Mouse (Mus musculus) cerebellum, adult 9-10 months (tissue): ENCODE measurements around the gene Phb2.

Experiments
- DNase-seq: peaks from one replicate; pipeline ENCODE4 v3.0.0; 2022

Gene Phb2

DNA sequence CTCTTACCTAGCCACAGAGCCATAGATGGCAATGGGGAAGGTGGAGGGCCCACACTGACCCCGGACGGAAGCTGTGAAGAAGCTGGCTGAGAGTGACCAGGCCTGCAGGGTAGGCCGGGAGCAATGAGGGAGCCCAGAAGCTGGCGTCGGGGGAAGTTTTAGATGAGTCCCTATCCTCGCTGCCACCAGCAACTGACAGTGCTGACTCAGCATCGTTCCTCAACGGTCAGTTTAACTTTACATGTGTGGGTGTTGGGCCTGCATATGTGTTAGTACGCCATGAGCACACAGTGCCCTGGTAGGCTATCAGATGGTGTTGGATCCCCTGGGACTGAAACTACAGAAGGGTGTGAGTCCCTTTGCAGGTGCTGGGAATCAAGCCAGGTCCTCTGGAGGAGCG lies 12.3 kb downstream of the Phb2 start:
- no peak for DNase-seq

DNA sequence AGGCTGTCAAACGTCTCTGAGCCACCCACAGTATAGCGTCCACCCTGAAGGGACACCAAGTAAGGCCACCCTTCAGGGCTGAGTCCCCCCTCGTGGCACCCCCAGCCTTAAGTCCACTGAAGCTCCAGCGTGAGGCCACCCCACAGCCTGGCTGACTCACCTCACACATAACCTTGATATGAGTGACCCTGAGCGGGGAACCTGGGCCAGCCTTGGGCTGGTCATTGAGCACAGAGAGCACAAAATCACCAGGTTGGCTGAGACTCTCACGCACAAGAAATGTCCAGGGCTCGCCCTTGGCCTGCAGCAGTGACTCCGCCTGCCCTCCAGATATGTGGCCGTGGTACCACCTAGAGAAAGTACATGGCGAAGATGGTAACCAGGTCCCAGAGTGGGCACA lies 16.5 kb downstream of the Phb2 start:
- no peak for DNase-seq

DNA sequence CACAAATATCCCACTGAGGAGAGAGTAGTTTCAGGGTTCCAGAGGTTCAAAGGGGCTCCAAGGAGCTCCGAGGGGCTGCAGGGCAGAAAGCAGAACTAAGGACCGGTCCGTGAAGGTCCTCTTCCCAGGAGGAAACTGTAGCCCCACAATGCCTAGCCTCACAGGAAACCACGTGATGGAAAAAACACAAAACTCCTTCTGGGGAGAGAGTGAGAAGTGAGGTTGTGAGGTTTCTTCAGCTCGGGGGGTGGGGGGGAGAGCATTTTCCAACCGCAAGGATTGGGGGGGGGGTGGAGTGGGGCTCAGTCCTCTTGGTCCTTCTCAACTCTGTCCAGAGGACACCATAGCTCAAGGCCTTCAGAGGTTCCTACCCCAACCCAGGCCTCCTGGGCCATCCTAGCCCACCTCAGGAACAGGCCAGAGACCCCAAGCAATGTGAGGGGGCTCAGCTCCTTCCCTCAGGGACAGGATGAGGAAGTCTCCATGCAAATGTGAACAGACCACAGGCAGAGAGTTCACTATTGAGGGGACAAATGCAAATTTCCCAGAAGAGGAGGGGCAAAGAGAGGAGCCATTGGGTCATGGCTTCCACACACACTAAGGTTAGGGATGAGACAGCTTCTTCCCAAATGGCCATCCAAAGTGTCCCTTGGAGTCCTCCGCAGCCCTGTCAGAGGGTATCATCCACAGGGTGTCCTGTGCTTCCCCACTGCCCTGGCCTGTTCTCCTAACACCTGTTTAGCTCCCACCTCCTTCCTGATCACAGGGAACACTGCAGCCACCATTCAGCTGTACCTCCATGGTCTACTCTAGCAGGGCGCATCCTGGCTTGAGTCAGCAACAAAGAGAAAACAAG lies 17.9 kb downstream of the Phb2 start:
- no peak for DNase-seq

DNA sequence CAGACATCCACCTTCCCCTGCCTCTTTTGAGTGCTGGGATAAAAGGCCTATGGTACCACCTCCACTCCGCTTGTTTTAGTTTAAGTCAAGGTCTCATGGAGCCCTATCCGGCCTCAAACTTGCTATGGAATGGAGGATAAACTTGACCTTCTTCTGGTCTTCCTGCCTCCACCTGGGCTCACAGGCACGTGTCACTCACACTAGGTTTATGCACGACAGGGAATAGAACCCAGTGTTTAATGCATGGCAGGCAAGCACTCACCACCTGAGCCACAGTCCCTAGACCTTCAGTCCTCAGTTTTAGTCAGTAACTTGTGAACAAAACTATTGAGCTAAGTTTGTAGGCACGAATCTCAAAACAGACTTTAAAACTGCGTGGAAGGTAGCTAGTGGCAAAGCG lies 18.9 kb downstream of the Phb2 start:
- no peak for DNase-seq

DNA sequence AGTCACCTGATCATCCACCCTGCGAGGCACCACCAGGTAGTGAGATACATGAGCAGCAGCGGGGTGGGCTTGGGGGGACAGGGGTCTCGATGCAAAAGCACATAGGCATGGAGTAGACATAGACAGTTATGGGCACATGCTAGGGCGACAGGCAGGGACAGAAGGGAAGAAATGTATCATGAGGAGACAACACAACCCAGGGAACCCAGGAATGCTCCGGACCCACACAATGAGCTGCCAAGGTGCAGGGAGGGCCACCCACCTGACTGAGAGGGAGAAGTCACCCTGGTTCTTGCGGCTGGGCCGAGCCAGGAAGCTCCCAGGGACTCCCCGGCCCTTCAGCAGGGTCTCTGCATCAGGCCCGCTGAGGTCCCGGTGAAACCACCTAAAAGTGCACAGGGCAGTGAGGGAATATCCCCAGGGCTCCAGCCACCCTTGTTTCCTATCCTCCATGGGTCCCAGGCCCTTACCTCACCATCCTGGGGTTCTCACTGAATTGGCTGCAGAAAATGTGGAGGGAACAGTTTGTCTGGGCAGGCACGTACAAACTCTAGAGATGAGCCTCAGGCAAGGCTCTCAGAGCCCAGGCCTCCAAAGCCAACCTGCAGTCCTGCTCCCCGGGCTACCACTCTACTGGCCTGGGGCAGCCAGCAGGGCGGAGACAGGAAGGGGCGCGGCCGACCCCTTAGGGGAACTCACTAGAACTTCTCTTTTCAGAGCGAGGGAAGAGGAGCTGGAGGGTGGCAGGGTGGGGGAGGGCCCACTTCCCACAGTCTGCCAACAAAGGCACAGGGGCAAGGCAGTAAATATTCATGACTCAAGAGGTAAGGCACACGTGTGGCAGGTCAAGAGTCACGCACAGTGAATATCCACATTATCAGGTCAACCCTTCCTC lies 20.6 kb downstream of the Phb2 start:
- DNase-seq = no peak

DNA sequence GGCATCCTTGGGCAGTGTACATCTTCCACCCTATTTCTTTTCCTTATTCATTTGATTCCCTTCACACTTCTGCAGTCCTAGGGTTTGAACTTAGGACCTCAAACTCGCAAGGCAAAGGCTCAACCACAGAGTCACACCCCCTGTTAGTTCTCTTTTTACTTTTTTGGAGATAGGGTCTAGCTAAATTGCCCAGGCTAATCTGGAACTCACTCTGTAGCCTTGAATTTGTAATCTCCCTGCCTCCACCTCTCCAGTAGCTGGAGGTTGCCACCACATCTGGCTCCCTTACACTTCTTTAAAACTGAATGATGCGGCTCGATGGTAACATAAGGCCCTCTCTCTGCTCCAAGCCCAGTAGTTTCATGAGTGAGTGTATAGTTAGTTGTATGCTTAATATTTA lies 22.3 kb downstream of the Phb2 start:
- no peak for DNase-seq

DNA sequence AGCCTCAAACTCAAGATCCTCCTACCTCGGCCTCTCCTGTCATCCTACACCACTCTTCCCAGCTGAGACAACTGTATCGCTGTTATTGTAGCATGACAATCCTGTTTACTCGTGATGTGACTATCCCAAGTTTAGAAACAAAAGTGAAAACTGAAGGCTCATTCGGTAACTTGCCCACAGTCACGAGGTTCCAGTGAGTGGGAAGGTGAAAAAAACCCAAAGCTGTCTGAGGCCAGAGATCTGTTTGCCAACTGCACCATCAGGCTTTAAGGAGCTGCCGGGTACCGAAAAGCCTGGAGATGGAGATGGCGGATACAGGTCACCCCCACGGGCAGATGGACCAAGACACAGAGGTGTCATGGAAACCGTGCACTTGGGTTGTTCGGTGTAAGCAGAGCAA lies 24.9 kb downstream of the Phb2 start:
- DNase-seq = no peak

DNA sequence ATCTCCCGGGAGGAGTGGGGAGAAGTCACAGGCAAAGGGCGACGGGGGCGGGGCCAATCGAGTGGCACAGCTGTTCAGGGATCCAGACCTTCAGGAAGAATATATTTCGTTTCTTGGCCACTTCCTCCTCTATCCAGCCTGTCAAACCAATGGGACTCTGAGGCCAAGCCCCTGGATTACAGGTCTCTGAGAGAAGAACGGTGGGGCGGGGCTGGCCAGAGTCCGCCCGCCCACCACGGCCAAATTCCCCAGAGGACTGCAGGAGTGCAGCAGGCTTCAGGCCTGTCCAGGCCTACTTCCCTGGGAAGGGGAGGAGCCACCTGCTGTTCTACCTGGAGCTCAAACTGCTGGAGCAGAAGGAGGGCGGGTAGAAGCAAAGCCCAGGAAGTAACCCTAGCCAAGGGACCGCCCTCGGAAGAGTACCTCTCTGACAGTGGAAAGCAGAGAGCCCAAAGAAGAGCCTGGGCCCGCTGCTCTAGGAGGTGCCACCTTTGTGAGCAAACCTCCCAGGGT lies 26.4 kb downstream of the Phb2 start, which contains the start of gene Ptpn6:
TSS of gene Ptpn6 (minus strand) at position 204 of the 513 bp plus-strand sequence.
- DNase-seq = peak; percentile 55

DNA sequence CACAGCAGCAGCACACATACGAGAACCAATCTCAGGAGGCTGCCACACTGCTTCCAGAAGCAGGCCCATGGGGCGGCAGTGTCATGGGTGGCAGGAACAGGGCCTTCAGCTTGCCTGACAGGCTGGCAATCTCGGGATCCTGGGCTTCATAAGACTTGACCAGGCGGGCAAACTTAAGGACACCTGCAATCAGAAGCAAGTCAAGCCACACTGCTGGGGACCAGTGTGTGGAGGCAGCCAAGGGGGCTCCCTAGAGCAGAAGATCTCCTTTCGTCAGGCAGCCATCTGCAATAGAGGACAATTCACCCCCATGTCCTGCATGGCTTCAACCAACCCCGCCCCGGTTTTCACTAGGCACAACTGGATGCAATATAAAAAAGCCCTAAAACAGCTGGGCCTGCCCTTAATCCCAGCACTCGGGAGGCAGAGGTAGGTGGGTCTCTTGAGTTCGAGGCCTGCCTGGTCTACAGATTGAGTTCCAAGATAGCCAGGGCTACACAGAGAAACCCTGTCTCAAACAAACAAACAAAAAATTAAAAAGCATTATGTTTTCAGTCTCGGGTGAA lies 27.2 kb downstream of the Phb2 start:
- DNase-seq = peak; percentile 47

DNA sequence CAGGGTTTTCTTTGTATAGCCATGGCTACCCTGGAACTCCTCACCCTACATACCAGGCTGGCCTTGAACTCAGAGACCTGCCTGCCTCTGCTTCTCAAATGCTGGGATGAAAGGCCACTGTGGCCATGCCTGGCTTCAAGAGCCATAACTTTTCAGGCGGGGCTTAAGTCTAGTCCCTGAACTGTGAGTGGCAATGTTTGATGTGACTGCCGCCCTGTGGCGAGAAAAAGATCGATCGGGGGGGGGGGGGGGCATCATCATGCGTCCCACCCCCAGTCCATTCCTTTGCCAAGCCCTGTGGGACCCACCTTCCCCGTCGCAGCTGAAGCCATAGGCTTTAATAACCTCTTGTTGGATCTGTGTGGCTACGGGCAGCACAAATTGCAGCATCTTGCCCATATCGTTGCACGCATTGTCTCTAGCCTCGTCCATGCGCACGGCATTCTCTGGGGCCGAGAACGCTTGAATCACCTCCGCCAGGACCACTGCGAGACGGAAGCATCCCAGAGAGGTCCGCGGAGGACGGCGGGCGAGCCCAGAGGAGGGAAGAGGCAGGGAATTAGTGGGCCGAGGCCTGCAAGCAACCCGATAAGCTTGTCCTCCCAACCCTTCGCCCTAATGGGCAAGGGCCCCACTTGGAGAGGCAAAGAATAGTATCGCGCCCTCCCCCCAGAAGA lies 28.2 kb downstream of the Phb2 start:
- peak; percentile 74 for DNase-seq

DNA sequence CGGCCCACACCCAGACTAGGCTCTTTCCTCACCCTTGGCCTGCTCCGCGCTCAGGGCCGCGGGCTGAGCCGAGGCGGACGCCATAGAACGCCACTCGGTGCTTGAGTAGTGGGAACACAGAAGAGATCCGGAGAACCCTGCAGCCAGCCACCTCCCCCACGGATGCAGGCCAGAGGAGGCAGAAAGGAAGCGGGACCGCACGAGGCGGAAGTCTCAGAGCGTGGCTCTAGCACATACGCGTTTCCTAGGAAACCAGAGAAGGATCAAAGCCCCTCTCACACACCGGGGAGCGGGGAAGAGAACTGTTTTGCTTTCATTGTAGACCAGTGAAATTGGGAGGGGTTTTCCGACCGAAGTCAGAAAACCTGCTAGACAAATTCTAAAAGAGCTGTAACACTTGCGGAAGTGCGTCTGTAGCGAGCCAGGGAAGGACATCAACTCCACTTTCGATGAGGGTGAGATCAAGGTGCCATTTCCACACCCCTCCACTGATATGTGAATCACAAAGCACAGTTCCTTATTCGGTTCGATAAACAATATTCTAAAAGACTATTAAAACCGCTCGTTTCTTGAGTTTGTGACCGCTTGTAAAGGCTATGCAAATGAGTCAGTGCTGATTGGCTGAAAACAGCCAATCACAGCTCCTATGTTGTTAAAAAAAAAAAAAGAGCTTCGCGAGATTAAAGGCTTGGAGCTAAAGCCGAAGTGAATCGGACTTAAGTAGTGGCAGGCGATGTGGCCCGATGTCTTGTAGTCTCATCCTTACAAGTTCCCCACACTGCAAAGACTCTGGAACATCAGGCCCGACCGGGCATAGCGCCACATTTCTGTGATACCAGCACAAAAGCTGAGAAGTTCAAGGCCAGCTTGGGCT lies 29.0 kb downstream of the Phb2 start, which contains the start of gene Grcc10:
TSS of gene Grcc10 (minus strand) at position 487 of the 874 bp plus-strand sequence.
- DNase-seq = peak; percentile 90

DNA sequence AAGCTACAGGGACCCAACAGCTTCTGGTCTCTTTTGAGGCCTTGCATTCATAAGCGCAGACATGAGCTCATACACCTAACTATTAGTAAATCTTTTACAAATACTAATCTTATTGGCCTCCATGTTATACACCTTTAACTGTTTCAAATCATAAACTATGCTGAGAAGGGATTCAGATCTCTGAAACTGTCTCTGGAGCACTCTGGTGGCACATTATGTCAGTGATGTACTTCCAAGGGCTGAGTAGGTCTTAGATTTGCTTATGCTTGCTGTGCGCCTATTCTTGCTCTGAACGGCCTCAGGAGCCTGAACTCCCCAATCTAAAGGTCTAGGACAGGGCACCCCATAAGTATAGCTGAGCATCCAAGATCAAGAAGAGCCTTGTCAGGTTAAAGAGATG lies 29.7 kb downstream of the Phb2 start:
- DNase-seq = no peak

DNA sequence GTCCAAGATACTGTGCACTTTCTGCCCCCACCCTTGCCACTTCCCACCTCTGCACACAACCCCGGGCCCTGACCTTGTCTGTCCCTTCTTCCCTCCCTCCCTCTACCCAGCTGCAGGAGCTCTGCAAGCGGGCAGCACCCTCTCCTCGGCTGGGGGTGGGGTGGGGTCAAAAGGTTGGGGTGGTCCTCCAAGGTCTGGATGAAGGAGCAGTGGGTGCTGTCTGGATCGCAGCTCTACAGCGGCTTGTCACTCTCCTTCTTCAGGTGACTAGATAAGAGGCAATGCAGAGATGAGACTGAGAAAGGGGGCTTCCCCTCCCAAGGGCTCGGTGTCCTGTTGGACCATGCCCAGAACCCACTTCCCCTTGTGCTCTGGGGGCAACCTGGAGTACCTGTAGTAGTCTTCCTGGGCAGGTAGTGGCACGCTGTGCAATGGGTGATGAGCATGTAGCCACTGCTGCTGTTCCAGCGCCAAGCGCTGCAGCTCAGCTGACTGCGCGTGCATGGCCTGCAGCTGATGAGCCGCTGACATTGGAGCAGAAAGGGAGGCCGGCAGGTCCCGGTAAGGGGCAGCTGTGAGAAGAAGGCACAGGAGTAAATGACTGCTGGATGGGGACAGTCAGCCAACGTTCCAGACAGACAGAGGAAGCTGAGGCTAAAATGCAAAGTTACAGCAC lies 30.8 kb downstream of the Phb2 start:
- DNase-seq = peak; percentile 67

DNA sequence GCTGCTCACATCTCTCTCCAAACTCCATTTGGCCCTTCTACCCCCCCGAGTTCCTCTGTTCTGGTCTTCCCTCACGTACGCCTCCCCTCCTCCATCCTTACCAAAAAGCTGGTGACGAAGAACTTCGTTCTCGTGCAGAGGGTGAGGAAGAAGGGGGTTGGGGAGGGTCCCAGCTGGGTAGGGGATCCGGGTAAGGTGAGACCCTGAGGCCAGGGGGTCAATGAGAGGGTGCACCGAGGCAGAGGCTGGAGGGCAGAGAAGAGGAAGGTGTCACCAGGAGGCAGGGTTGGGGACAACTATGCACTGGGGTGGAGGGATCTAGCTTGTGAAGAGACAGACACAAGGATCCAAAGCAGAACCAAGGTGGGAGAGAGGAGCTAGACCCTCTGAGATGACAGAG lies 31.5 kb downstream of the Phb2 start:
- DNase-seq = no peak

DNA sequence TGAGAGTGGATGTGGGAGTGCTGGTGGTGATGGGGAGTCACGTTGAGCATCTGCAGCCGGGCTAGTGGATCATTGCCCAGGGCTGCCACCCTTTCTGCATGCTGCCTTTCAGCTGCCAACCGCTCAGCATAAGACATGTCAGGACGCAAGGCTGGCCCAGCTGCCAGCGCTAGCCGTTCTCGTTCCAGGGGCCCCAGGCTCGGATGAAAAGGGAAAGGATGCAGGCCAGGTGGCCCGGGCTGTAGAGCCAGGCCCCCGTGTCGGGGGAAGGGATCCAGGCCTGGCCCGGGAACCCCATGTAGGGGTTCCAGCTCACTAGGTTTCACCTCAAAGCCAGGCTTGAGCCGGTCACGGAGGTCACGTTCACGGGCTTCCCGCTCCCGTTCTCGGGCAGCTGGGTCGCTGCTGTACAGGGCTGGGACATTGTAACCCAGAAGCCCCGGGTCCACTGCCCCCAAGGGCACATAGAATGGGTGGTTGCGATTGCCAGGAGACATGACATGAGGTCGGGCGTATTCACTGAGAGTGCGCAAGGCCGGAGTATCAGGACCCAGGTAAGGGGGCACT lies 32.7 kb downstream of the Phb2 start:
- peak; percentile 82 for DNase-seq

DNA sequence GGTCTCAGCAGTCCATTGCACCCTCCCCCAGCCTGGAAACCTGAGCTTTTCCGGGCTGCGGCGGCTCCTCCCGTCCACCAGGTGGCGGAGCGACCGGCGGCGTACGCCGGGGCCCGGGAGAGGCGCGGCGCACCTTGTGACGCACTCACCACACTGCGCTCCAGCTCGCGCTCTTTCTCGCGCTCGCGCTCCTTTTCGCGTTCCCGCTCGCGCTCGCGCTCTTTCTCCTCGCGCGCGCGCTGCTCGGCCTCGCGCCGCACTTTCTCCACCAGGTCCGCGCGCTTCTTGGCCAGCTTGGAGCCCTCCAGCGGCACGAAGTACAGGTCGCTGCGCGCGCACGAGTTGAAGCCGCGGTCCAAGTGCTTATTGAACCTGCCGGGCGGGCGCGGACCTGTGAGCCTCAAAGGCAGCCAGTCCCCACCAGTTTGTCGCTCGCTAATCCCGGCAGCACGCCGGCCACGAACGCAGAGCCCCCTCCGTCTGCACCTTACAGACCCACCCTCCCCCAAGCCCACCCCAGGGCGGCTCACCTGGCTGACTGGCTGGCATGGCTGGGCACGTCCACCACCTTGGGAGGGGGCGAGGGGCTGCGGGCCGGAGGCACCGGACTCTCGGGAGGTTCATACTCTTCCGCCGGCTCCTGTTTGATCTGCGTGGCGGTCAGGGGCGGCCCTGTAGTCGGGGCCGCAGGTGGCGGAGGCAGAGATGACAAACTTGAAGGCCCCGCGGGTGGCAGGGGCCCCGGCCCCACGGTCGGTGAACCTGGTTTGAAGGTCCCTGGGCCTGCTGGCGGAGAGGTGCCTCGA lies 33.6 kb downstream of the Phb2 start:
- DNase-seq = peak; percentile 97

DNA sequence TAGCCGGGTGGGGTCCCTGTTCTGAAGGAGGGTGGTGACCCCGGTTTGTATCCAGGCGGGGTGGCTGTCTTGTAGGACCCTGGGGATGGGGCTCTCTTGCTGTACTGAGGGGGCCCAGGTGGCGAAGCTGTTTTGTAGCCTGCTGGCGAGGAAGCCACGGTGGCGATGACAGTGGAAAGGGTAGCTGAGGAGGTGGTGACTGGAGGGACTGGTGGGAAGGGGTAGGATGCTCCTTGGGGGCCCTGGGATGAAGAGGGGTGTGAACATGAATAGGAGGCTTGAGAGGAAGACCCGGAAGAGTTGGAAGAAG lies 34.1 kb downstream of the Phb2 start:
- DNase-seq = no peak

DNA sequence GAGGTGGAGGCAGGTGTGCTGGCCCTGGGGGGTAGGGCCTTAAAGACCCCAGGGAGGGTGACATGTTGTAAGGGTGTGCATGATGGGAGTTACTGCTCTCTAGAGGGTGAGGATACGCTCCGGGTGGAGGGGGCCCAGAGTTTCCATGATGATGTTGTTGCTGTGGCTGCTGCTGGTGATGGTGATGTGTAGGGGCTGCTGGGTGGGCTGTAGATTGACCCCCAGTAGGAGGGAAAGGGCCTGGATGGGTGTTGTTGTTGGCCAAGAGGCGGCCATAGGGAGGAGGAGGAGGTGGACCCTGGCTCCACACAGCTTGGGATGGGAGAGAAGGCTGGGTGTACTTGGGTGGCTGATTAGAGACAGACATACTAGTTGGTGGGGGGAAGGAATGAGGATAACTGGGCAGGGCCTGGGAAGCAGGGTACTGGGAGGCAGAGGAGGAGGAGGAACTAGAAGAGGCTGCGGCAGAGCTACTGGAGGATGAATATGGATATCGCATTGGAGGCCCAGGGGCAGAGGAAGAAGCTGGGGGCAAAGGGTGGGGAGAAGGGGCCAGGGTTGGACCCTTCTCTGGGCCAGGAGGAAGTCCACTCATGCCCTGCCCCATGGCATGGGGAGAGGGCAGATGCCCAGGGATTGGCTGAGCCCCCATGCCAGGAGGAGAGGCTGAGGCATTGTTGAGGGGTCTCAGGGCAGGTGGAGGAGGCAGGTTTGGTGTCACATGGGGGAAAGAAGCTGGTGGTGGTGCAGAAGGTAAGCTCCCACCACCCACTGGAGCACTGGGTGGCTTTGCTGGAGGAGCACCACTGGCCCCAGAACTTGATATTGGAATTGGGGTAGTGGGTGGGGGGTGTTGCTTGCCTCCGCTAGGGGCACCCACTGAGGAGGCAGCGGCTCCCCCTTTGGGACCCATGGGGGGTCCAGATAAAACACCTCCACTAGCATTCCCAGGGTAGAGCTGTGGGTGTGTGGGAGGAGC lies 34.8 kb downstream of the Phb2 start:
- peak; percentile 58 for DNase-seq

DNA sequence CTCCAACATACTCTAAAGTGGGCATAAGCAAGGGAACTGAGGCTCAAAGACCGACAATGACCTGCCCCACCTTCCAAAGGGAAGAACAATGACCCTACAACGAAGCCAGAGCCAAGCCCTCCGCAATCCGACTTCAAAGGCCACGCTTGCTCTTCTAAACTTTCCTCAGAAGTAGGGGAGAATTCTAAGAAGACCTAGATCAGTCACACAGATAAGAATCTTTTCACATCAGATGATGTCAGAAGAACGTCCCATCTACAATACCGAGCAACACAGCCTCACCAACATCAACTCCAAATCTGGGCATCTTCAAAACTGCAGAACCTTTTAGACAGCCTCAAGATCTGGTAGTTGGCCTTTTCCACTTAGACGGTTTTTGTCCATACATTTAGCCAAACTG lies 38.3 kb downstream of the Phb2 start:
- peak; percentile 6 for DNase-seq
